Mouse (Mus musculus) liver, embryonic 12.5 days (tissue): ENCODE data around the gene Ppp2r3d. TPM values are rescaled to one million over a fixed set of nuclear protein-coding genes. Genes with fewer than 3 reads are reported as not detected.
"Not testable (repeated sequence)": the region's sequence is repeated elsewhere in the genome, so short reads cannot be mapped to it uniquely, and the experiment has no call there.

ENCODE experiments used
- ATAC-seq: fragments of 200-750 bp; cut with Nextera tagmentation; 2 replicates; pipeline ENCODE4 v1.8.0; 2017; ENCODE audit warnings: moderate number of reproducible peaks, mild to moderate bottlenecking, moderate library complexity
- H3K27ac ChIP-seq: fragments of 300-500 bp; sonication (generic); 2 replicates; pipeline ENCODE4 v1.5.1; 2016; ENCODE audit warnings: mild to moderate bottlenecking
- H3K27me3 ChIP-seq: fragments of 300-500 bp; sonication (generic); replicated peaks from 2 replicates; pipeline ENCODE4 v1.6.1; 2016; ENCODE audit warnings: mild to moderate bottlenecking, moderate library complexity
- H3K36me3 ChIP-seq: fragments of 300-500 bp; sonication (generic); 2 replicates; pipeline ENCODE4 v1.6.1; 2016; ENCODE audit warnings: mild to moderate bottlenecking, moderate library complexity
- H3K4me1 ChIP-seq: fragments of 300-500 bp; sonication (generic); 2 replicates; pipeline ENCODE4 v1.6.1; 2016
- H3K4me2 ChIP-seq: fragments of 300-500 bp; sonication (generic); 2 replicates; pipeline ENCODE4 v1.6.1; 2016; ENCODE audit warnings: mild to moderate bottlenecking, moderate library complexity
- H3K4me3 ChIP-seq: fragments of 300-500 bp; sonication (generic); 2 replicates; pipeline ENCODE4 v1.5.1; 2016; ENCODE audit warnings: mild to moderate bottlenecking, moderate library complexity
- H3K9ac ChIP-seq: fragments of 300-500 bp; sonication (generic); 2 replicates; pipeline ENCODE4 v1.6.1; 2016; ENCODE audit warnings: mild to moderate bottlenecking, moderate library complexity
- H3K9me3 ChIP-seq: fragments of 300-500 bp; sonication (generic); replicated peaks from 2 replicates; pipeline ENCODE4 v1.6.1; 2016; ENCODE audit warnings: mild to moderate bottlenecking, moderate library complexity
- WGBS: fragments of 180-500 bp; shearing (Covaris S2); methylation state at CpG from one replicate; pipeline ENCODE4 v1.1.7; 2016; ENCODE audit not compliant: insufficient replicate concordance; 5-methylcytosine and 5-hydroxymethylcytosine counted together
- polyA plus RNA-seq: library from polyadenylated mRNA; unstranded; fragments of >200 nt; fragmentation: Nextera tagmentation; extraction: Ambion mirVana; gene quantifications from 2 replicates; pipeline ENCODE4 v1.2.1, GENCODE M21; 2016

Ppp2r3d gene
- 58.3 and 58.8 TPM in 2 replicates for polyA plus RNA-seq

DNA sequence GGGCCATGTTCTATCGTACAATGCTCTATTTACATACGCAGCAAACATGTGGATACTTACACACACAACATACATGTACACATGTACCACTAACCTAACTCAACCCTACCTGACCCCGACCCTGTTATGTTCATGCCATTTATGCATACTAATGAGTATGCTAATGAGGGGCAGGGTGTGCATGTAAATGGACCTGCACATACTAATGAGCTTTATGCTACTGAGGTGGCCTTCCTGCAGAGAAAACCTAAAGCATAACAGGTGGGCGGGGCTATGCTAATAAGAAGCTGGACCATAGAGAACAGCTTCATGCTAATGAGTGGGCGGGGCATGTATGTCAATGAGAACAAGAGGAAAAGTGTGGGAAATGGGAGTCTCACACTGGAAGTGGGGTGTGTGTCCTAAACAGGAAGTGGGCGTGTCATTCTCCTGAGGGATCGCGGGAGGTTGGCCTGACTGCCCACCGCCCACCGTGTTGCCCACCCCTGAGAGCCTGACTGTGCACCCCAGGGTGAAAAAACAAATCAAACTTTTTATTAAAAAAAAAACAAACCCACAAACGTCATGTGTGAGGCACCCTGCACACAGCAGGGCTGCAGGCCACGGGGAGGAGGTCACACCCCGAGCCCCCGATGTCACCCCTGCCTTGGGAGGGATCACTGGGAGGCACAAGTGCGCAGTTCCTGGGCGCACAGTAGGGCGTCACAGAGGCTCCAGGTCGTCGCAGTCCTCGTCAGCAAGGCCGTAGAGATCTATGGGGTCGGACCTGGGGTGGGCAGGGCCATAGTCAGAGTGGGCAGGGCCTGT is at the start of gene Ppp2r3d:
Ppp2r3d (minus strand) TSS at position 803 of the 807 bp plus-strand sequence.
- Histone ChIP-seq H3K4me3 (no peak within 1 kb of the TSS), H3K27ac (no peak within 1 kb of the TSS), H3K27me3 (no peaks in the 10 kb centered on the region), H3K4me1 (no peaks in the 10 kb centered on the region), H3K9ac (no peak within 1 kb of the TSS), H3K4me2 (no peak within 1 kb of the TSS), H3K9me3 (peaks cover 7% of the 10 kb centered on the region), H3K36me3 (peaks cover 16% of the 10 kb centered on the region)
- peak; percentile 35 for ATAC-seq
- 89% methylated on average over 22 of the region's 22 CpGs for WGBS

DNA sequence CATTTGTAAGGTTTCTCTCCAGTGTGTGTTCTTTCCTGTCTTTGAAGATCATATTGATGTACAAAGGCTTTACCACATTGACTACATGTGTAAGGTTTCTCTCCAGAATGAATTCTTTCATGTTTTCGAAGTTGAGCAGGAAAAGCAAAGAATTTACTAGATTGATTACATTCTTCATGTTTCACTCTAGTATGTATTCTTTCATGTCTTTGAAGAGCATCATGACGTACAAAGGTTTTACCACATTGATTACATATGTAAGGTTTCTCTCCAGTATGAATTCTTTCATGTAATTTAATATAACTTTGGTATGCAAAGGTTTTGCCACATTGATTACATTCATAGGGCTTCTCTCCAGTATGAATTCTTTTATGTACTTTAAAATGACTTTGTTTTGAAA is 17.0 kb upstream of the Ppp2r3d start, which contains the start of gene Gm21836:
Gm21836 (minus strand) TSS at position 101 of the 400 bp plus-strand sequence.
- H3K9ac ChIP-seq, H3K27ac ChIP-seq, H3K4me3 ChIP-seq, H3K36me3 ChIP-seq, H3K4me1 ChIP-seq, ATAC-seq, H3K4me2 ChIP-seq, H3K27me3 ChIP-seq, H3K9me3 ChIP-seq: not testable (repeated sequence)
- 58% methylated on average over 2 of the region's 2 CpGs for WGBS

DNA sequence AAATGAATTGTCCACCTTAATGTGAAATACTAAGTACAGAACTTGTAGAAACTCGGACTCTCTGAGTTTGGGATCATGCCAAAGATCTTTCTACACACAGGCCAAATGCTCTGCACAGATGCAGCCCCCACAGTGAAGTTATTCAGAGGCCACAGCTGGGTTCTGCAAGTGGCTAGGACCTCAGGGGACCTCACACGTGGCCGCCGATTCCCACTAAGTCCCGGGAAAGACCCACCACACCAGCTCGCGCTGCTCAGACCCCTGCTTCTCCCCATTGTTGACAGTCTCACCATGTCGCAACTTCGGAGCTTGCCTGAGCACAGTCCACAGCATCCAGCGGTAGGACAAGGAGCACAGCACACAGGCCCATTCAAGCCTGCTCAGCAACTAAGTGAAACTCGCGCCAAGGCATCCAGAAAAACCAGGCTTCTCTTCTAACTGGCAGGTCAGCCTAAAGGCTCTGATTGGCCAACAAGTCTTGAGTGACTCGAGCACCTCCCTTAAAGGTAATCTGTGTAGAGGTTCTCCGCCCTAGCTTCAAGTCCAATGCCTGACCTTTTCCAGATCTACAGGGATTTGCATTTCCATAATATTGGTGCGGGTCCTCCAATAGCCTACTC is 3.8 kb upstream of the Ppp2r3d start:
- not testable (repeated sequence) for H3K9me3 ChIP-seq, H3K27ac ChIP-seq, H3K4me1 ChIP-seq, H3K27me3 ChIP-seq, H3K4me3 ChIP-seq, H3K9ac ChIP-seq, H3K4me2 ChIP-seq, ATAC-seq
- 48% methylated on average over 11 of the region's 15 CpGs for WGBS
- H3K36me3 ChIP-seq, result peaks cover 14% of the 10 kb centered on the region

DNA sequence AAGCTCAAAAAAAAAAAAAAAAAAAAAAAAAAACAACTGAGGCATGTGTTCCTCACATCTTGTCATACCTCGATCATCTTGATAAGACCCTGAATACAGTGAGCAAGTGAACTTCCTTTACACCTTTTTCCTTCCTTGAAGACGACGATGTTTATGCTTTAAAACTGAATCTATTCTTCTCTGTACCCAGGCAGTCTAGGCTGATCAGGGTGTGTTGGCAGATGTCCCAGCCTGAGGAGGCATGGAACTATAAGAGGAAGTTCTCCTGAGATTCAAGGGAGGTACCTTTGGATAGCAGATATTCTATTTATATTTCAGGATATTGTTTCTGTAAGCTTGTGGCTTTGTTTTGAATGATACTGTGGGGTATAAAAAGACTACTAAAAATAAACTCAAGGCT is 1.4 kb upstream of the Ppp2r3d start:
- H3K4me2 ChIP-seq, result no peak overlapping the region
- H3K36me3 ChIP-seq, result peaks cover 16% of the 10 kb centered on the region
- no peaks in the 10 kb centered on the region for H3K4me1 ChIP-seq
- 45% methylated on average over 3 of the region's 3 CpGs for WGBS
- no peak for ATAC-seq
- peaks cover 7% of the 10 kb centered on the region for H3K9me3 ChIP-seq
- H3K27me3 ChIP-seq, result no peaks in the 10 kb centered on the region
- H3K27ac ChIP-seq, result no peak overlapping the region
- H3K4me3 ChIP-seq, result no peak overlapping the region
- no peak overlapping the region for H3K9ac ChIP-seq

DNA sequence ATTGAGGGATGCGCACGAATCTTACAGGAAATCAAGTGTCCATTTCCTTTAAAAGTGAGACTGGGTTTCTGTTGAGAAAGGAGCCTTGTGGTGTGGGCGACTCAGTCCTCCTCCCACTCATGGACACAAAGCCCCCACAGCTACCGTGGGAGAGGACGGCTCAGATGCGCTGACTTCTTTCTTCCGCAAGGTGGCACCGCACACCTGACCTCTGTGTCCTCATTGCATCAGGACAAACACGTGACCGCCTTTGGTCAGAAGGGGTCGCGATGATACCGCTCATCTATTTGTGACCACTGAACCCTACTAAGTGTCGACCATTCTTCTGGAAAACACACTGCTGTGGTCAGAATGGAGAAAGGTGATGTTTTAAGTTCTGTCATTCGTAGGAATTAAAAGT is 1.0 kb downstream of the Ppp2r3d start:
- no peaks in the 10 kb centered on the region for H3K4me1 ChIP-seq
- H3K4me2 ChIP-seq, result no peak overlapping the region
- no peak overlapping the region for H3K9ac ChIP-seq
- H3K27me3 ChIP-seq, result no peaks in the 10 kb centered on the region
- H3K4me3 ChIP-seq, result no peak overlapping the region
- ATAC-seq, result peak; percentile 13; the same call in 1 of the 2 replicates
- WGBS, result 86% methylated on average over 15 of the region's 15 CpGs
- H3K27ac ChIP-seq, result no peak overlapping the region
- peaks cover 16% of the 10 kb centered on the region for H3K36me3 ChIP-seq
- H3K9me3 ChIP-seq, result peaks cover 7% of the 10 kb centered on the region

DNA sequence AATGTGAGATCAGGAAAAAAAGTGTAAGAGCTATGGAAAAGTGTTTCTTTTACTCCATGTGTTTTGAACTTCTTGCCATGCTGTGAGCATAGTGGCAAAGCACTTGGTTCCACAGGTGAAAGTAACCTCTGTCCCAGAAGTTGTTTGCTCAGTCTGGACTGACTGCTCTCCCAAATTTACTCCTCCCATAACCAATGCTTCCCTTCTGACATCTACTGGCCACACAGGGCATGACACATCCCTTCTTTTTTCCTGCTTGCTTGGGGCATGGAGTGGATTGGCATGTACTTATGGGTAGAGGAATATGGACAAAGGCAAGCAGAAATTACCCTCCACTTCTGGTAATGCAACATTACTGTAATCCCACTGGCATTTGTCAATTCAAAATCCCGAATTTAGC is 20.1 kb downstream of the Ppp2r3d start:
- WGBS, result 6% methylated on average over 1 of the region's 1 CpGs
- H3K4me3 ChIP-seq, result no peak overlapping the region
- no peaks in the 10 kb centered on the region for H3K27me3 ChIP-seq
- no peaks in the 10 kb centered on the region for H3K9me3 ChIP-seq
- H3K36me3 ChIP-seq, result no peaks in the 10 kb centered on the region
- ATAC-seq, result 0 out of 2 replicates have a peak, but pooled peaks have one; percentile 32
- no peak overlapping the region for H3K9ac ChIP-seq
- H3K4me1 ChIP-seq, result no peaks in the 10 kb centered on the region
- H3K27ac ChIP-seq, result no peak overlapping the region
- H3K4me2 ChIP-seq, result no peak overlapping the region

DNA sequence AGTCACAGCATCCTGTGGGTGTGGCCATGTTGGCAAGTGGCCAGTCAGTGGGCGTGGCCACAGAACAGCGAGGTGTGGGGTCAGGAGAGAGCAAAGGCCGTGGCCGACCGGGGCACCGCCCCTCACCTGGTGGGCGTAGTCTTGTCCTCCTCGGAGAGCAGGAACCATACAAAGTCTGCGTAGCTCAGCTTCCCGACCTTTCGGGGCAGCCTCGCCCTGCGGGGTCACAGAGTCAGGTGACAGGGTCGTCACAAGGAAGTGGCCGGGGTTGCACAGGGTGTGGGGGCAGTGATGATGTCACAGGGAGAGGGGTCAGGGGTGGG is 34.2 kb downstream of the Ppp2r3d start:
- H3K4me1 ChIP-seq, result 0 out of 2 replicates have a peak, but pooled peaks cover 4% of the 10 kb centered on the region

DNA sequence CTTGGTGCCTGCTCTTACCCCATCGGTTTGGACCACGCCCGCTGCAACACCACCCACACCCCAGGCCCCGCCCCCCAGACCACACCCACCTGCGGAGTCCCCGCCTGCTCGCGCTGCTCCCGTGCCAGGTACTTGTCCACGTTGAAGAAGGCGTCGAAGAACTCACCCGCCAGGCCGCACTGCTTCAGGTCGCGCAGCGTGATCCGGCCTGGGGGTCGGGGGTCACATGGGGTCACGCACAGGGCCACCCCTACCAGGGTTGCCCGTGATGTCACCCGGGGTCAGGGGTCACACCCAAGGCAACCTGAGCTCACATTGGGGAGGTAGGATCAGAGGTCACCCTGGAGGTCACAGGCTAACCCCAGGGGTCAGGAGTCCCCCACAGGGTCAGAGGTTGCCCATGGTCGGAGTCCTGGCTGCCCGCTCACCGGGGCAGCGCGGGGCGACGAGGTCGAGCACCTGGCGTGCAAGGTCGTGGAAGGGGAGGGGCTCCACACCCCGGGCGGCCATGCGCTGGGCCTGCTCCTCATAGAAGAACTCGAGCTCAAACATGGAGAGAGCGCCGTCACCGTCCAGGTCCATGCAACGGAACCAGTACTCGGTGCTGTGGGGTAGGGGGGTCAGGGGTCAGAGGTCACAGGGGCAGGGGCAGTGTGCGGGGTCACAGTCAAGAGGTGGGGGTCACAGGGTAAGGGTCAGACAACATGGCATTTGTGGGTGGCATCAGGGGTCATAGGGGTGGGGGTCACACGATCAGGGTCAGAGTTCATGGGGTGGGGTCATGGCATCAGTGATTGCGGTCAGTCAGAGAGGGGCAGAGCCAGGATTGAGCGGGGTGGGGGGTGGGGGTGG is 34.8 kb downstream of the Ppp2r3d start:
- no peaks in the 10 kb centered on the region for H3K27me3 ChIP-seq
- WGBS, result 94% methylated on average over 45 of the region's 45 CpGs
- peaks cover 38% of the 10 kb centered on the region for H3K36me3 ChIP-seq
- H3K9me3 ChIP-seq, result peaks cover 33% of the 10 kb centered on the region
- H3K4me3 ChIP-seq, result no peak overlapping the region
- H3K9ac ChIP-seq, result no peak overlapping the region
- no peak overlapping the region for H3K4me2 ChIP-seq
- peak; percentile 41; the same call in 1 of the 2 replicates for ATAC-seq
- H3K4me1 ChIP-seq, result 0 out of 2 replicates have a peak, but pooled peaks cover 4% of the 10 kb centered on the region
- no peak overlapping the region for H3K27ac ChIP-seq

More for the DNA sequence above, 34.2 kb downstream of the Ppp2r3d start:
- 93% methylated on average over 15 of the region's 15 CpGs for WGBS
- no peaks in the 10 kb centered on the region for H3K27me3 ChIP-seq
- no peak overlapping the region for H3K4me3 ChIP-seq
- ATAC-seq, result no peak
- H3K9ac ChIP-seq, result no peak overlapping the region
- peaks cover 33% of the 10 kb centered on the region for H3K9me3 ChIP-seq
- no peak overlapping the region for H3K4me2 ChIP-seq
- peaks cover 38% of the 10 kb centered on the region for H3K36me3 ChIP-seq
- no peak overlapping the region for H3K27ac ChIP-seq

DNA sequence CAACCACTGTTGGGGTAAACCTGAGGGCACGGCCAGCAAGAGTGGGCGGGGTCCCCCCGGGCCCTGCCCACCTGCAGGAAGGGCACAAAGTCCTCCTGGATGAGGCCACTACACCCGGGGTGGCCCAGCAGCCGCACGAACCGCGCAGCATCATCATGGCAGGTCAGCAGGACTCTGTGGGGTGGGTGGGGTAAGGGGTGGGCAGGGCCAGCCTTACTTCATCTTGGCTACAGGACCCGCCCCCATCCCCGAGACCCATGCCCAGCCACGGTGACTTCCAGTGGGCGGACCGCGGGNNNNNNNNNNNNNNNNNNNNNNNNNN is 36.0 kb downstream of the Ppp2r3d start:
- Histone ChIP-seq H3K4me2 (peak overlapping the region; percentile 29), H3K9ac (no peak overlapping the region), H3K27me3 (no peaks in the 10 kb centered on the region), H3K27ac (no peak overlapping the region), H3K36me3 (peaks cover 38% of the 10 kb centered on the region), H3K9me3 (peaks cover 33% of the 10 kb centered on the region), H3K4me3 (peak overlapping the region; percentile 14; the same call in 1 of the 2 replicates), H3K4me1 (0 out of 2 replicates have a peak, but pooled peaks cover 4% of the 10 kb centered on the region)
- no peak; the same call in 1 of the 2 replicates for ATAC-seq
- 69% methylated on average over 14 of the region's 14 CpGs for WGBS

DNA sequence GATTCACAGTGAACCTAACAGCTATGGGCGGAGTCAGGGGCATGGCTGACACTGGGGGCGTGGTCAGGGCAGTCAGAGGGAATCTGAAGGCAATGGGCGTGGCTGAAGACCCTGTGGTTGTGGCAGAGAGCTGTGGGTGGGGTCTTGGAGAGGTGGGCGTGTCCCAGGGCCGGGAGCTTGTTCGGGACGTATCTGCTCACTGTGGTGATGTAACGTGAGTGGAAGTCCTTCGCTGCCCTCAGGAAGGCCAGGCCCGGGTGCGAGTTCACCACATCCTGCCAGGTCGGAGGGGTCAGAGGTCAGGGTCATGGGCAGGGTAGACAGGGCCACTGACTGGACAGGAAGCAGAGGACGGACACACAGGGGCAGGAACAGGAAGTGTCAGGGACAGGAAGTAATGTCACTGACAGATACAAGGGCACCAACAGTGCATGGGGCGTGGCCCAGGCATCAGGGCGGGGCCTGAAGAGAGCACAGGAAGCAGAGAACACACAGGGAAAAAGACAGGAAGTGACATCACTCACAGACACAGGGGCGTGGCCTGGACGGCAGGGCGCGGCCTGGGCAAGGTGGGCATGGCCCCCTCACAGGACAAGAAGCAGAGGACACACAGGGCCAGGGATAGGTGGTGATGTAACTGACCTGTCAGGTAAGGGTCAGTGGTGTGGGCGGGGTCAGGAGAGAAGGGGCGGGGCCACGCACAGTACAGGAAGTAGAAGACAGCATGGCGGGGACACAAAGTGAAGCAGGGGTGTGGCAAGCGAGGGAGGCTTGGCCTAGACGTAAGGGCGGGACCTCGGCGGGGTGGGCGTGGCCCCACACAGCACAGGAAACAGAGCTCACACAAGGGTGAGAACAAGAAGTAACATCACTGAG is 36.6 kb downstream of the Ppp2r3d start:
- peak; percentile 67 for ATAC-seq
- WGBS, result 78% methylated on average over 29 of the region's 29 CpGs
- Histone ChIP-seq H3K4me2 (peak overlapping the region; percentile 29), H3K36me3 (peaks cover 38% of the 10 kb centered on the region), H3K27ac (no peak overlapping the region), H3K4me1 (0 out of 2 replicates have a peak, but pooled peaks cover 4% of the 10 kb centered on the region), H3K9me3 (peaks cover 33% of the 10 kb centered on the region), H3K4me3 (peak overlapping the region; percentile 14; the same call in 1 of the 2 replicates), H3K27me3 (no peaks in the 10 kb centered on the region), H3K9ac (no peak overlapping the region)

DNA sequence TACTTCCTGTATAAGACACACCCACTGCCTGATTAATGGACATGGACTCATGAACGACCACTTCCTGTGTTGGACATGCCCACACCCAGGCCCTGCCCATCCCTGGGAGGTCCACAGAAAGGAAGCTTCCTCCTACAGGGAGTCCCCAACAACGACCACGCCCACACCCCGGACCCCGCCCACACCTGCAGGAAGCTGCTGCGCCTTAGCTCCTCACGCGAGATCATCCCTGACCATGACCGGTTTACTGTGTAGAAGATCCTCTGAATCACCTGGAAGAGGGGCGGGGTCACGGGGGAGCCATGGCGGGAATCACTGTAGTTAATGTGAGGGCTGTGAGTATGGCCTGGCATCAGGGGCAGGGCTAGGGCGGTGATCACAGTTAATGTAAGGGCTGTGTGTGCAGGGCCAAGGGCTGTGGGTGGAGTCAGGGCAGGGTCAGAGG is 37.3 kb downstream of the Ppp2r3d start:
- Histone ChIP-seq H3K9ac (no peak overlapping the region), H3K27me3 (no peaks in the 10 kb centered on the region), H3K4me3 (no peak overlapping the region), H3K9me3 (peaks cover 33% of the 10 kb centered on the region), H3K4me2 (no peak overlapping the region), H3K27ac (no peak overlapping the region), H3K36me3 (peaks cover 38% of the 10 kb centered on the region), H3K4me1 (0 out of 2 replicates have a peak, but pooled peaks cover 4% of the 10 kb centered on the region)
- 82% methylated on average over 13 of the region's 13 CpGs for WGBS
- peak; percentile 50 for ATAC-seq
